Mouse (Mus musculus): Measurements from ENCODE around the gene Olfr131.
"Not testable (repeated sequence)": the region's sequence is repeated elsewhere in the genome, so short reads cannot be mapped to it uniquely, and the experiment has no call there.

Olfr131 gene

GRCm38 (mm10) chr17:38088593-38088992 is at the start of gene Olfr131:
Gene Olfr131 (minus strand): TSS chr17:38088693.
- no peak for DNase-seq (ENCODE audit: low read depth, low spot score)

DNA sequence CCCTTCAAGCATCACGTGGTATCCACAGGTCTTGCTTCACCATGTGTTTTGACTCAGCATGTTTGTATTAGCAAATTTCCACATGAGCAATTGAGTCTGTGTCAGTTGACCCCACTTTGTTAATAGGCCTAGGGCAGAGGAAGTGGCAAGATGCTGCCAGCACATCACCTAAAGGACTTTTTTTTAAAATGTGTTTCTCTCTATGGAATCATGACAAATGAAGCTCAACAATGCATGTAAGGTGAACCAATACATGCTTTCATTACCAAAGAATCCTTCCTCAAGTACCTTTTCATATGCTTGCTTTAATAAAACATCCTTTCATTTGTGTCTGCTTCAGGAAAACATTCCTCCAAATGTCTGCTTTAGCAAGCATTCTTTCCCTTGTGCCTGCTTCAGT is 45.9 kb upstream of the Olfr131 start, which contains the start of gene Olfr132:
TSS of gene Olfr132 (minus strand) at position 101 of the 400 bp plus-strand sequence.
- no peak for DNase-seq (ENCODE audit: low read depth, low spot score)

DNA sequence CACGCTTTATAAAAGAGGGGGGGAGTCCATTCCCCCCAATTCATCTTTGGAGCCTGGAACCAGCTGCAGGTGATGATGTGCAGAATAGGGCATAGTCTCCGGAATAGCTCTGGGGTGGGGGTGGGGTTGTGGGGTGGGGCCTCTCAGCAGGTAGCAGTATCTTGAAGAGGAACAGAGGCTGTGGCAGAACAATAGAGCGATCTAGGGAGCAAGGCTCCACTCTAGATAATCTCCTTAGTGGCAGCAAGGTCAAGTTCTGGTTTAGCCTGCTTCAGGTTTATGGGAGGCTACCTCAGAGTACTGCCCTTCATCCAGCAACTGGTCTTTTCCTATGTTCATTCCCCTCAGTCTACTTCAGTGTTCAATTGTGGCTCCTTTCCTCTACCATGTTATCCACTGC is 36.9 kb upstream of the Olfr131 start:
- DNase-seq (ENCODE audit: low read depth, low spot score), result not testable (repeated sequence)

GRCm38 (mm10) chr17:38124199-38124598 is 35.7 kb upstream of the Olfr131 start:
- DNase-seq (ENCODE audit: low read depth, low spot score), result not testable (repeated sequence)

GRCm38 (mm10) chr17:38082364-38082763 is 6.1 kb downstream of the Olfr131 start:
- DNase-seq (ENCODE audit: low read depth, low spot score), result no peak

DNA sequence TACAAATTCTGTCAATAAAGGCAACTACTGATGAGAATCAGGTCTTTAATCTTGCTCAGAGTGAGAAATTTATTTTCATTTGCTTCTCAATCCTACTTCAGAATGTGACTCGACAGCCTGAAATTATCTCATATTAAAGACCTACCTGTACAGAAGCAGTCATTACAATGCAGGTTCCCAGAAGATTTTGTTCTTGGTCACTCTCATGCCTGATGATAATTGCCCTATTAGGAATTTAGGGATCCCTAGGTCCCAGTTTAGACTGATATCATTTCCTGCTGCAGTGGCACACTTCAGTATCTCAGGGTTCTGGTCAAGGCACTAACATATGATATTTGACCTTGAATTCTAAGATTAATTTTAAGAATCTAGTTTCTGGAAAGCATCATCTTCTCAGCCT is 24.9 kb downstream of the Olfr131 start, which contains the start of gene Olfr130:
TSS of gene Olfr130 (plus strand) at position 301 of the 400 bp plus-strand sequence.
- DNase-seq (ENCODE audit: low read depth, low spot score), result no peak

- DNase-seq (ENCODE audit: low read depth, low spot score), result no peak
Measured at GRCm38 (mm10) chr17:38059979-38060378, 28.5 kb downstream of the Olfr131 start, which contains the start of gene Olfr129. Gene Olfr129 (minus strand): TSS chr17:38060079.

Data from 3T3-L1 (cell line).